Mouse (Mus musculus): ENCODE data around the gene Mlxipl.

Mlxipl gene

DNA sequence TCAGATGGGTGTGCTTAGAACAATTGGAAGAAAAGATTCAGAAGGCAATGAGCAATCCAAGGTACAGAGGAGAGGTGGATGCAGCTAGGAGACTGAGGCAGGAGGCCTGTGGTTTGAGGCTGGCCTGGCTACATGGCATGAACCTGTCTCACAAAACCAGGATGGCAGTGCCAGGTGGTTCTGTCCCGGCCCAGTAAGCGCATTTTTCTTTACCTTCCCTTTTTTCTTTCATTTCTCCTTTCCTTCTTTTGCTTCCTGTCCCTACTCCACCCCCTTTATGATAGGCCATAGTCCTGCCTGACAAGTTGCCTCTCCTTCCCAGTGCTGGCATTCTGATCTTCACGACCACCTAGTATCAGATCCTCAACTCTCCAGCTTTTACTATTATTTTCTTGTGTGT, 95.3 kb downstream of the Mlxipl start:
- no peak for DNase-seq (ENCODE audit: low spot score in 2 of 2)

DNA sequence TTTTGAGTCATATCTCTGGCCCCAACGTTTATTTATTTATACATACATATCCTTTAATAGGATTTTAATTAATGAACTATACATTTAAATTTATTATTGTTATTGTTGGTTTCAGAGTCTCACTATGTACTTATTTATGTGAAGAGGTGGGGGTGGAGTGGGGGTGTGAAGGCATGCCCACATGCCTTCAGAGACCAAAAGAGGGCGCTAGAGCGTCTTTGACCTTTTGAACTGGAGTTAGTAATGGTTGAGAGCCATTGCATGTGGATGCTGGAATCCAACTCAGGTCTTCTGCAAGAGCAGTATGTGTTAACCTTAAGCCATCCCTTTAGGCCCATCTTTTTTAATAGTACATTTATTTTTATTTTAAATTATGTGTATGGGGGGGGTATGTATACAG, 95.9 kb downstream of the Mlxipl start:
- no peak for DNase-seq (ENCODE audit: low spot score in 2 of 2)

DNA sequence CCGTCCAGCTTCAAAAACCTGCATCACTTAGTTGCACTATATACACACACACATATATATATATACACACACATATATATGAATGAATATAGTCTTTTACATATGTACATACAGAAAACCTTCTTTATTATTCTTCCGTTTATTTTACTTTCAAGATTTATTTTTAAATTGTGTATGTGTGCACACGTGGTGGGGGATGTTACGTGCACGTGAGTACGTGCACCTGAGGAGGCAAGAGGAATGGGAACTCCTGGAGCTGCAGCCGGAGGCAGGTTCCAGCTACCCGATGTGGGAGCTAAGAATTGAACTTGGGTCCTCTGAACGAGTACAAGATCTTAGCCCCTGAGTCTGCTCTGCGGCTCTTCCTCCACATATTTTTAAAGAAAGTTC, 96.5 kb downstream of the Mlxipl start:
- no peak for DNase-seq (ENCODE audit: low spot score in 2 of 2)

DNA sequence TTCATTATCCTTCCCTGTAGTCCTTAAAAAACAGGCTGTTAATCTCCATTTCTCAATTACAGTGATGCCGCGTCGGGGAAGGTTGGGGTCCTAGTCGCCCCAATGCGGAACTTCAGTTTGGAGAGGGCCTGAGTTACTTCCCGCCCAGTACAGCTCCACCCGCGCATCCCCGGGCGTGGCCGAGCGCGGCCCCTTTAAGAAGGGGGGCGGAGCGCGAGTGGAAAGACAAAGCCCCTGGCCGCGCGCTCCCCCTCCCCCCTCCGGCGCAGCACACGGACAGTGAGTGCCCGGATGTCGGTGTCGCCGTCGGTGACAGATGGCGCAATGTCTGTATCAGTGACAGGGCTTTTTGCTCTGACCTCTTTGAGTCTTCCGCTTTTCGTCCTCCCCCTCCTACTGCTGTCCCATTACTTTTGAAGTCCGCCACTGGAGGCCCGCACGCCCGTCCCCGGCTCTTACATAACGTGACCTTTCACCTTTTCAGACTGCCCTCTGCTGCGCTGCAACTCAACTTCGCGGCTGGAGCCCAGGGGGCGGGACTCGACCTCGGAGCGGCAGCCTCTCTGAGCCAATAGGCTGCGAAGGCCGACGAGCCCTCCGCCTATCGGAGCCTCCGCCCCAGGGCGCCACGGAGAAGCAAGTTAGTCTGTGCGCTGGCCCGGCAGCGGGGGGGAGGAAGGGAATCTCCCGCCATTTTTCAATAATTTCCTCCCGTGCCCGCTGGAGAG, 97.1 kb downstream of the Mlxipl start, which contains the start of gene Baz1b:
Gene Baz1b, plus strand, starts transcription at position 644 of the 728 bp plus-strand sequence.
- peak; percentile 93 to 97 for DNase-seq (ENCODE audit: low spot score in 2 of 2)

DNA sequence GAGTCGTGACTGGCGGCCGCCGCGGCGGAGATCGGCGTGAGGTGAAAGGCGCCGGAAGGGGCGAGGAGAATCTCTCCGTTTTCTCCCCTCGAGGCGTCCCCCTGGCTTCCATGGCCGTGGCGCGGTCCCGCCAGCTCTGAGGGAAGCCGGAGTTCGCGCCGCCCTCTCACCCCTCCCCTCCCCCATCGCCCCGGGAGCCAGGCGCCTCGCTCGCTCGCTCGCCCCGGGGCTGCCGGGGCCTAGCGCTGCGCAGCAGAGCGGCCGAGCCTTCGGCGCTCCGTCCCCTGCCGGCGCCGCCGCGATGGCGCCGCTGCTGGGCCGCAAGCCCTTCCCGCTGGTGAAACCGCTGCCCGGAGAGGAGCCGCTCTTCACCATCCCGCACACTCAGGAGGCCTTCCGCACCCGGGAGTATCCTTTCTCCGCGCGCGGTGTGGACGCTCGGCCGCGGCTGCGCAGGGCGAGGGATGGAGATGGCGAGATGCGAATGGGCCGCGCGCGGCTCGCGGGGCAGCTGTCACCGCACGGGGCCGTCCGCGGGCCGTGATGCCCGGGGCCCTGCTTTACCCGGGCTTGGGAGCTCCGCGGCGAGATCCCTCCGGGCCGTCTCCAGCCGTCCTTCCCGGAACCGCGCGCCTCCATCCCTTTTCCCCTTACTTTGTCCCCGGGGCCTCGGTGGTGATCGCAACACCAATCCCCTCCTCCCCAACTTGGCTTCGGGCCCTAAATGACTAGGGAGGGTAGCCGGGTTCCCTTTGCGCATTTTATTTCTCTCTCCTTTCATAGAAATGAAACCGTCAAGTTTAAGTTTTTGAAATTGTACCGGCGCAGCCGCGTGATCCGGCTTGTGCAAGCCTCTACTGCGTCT, 97.9 kb downstream of the Mlxipl start:
- peak in 1 of 2 experiments; percentile 60 for DNase-seq (ENCODE audit: low spot score in 2 of 2)
